Mouse (Mus musculus): ENCODE measurements at regions not wholly inside any gene's neighbourhood (a gene's known extent, or its start where the extent isn't known, plus 50 kb on each side); places are given as distances from the start of the nearest gene placed in this dataset.

DNA sequence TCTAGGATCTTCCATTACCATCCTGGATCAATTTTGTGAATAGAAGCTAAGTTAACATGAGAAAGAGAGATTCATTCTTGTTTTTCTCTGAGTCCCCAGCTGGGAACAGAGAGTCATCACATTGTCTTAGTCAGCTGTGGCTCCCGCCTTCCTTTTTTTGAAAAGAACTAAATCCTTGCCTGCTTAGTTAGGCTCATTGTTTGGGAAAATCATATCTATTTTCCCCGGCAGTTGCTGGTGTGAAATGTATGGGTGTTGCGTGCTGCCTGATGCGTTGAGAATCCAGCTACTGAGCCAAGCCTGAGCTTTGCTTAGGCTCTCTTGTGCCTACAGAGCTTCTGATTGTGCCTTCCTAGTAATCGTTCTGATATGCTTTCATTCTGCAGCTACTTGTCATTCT is 66.3 kb downstream of the Fam50b start:
- no peak for DNase-seq (ENCODE audit: inconsistent ontology term)

DNA sequence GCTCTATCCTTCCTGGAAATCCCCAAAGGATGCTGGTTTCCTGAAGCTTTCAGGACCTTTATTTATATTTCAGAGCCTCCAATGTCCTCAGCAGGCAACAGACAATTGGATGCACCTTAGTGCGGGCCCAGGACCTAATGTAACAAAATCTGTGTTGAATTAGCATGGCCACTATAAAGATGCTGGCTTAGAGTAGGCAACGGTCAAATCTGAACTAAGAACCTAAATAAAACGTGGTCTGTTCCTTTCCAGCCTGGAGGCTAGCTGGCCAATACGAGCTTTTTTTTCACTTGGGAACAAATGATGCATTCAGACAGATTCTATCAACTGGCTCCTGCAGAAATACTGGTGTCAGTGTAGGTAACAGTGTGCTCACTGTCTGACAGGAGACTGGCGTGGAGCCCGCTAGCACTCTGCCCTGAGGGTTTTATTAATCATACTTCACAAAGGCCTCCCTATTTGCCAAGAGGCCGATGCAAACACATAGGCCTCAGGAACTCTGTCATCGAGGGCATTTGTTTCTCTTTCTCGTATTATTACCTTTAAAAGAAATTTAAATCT is 68.5 kb upstream of the Prpf4b start:
- peak; percentile 84 for DNase-seq (ENCODE audit: inconsistent ontology term)

DNA sequence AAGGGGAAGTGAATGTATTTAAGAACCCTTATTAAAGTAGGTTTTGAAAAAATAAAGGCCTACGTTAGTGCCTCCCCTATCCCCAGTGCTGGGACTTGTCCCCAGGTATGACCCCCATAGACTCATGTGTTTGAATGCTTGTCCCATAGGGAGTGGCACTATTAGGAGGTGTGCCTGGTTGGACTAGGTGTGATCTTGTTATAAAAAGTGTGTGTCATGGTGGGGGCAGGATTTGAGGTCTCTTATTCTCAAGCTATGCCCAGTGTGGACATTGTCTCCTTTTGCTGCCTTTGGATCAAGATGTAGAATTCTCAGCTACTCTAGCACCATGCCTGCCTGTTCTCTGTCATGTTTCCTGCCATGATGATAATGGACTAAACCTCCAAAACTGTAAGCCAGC is 65.6 kb upstream of the Prpf4b start:
- no peak for DNase-seq (ENCODE audit: inconsistent ontology term)

DNA sequence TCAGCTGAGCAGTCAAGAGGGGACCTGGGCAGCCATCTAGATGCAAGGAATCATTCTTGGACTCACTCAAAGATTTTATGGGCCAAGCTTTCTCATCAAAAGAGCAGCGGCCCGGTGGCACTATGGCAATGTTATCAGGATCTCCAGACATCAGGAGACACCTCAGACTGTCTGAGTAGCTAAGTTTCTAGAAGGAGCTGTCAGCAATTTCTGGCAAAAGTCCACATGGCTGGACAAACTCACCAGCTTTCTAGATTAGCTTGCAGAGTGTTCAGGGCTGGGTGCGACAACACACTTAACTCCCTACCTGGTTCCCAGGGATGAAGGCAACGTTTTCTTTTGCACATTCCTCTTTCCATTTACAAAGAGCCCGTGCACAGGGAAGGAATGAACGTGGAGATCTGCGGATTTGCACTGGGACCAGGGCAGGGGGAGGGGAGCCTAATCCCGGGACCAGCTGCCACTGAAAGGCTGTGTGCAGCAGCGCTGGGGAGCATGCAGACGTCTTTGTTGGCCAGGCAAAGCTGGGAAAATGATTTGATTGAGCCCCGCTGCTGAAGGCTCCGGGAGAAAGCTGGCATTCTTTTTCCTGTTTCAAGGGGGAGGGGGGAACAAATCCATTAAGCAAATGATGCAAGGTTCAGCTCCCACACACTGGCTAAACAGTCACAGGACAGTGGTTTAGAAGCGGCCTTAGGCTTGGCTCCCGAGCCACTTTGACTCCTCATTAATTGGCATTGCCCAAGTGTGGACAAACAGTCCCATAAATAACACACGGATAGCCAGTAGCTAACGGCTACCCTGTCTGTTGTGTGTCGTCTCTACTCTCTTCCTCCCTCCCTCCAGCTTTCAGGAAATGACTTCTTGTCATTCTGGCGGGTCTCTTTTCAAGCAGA is 60.7 kb upstream of the Prpf4b start:
- DNase-seq (ENCODE audit: inconsistent ontology term) = peak; percentile 71

DNA sequence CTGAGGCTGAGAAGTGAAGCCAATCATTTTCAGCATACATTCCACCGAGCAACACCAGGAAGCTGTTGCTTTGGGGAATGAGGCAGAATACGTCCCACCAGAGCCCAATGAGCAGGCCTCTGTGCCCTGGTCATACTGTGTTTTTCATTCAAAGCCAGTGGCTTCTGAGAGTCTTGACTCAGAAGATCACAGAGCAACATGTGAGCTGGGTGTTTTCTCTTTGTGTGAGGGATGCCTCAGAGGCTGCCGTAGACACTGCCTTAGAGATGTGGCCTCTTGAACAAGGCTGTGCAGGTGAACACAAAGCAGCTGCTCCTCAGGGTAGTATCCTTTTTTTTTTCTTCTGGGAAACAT is 60.1 kb upstream of the Prpf4b start:
- DNase-seq (ENCODE audit: inconsistent ontology term) = no peak

DNA sequence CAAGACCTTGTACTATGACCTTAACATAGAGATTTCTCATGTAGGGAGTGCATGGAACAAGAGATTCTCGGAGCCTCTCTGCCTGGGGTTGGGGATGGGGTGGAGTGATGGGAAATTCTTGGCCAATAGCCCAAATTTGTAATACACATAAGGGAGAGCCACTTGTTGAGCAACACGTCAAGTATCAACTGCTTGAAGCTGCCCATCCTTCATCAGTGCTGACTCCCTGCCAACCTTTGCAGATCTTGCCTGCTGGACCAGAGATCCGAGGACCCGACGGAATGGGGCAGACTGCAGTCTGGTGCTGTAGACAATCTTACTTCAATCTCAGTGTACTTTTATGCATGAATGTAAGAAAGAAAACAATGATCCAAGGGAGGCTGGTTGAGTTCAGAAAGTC is 56.9 kb upstream of the Prpf4b start:
- DNase-seq (ENCODE audit: inconsistent ontology term) = no peak

DNA sequence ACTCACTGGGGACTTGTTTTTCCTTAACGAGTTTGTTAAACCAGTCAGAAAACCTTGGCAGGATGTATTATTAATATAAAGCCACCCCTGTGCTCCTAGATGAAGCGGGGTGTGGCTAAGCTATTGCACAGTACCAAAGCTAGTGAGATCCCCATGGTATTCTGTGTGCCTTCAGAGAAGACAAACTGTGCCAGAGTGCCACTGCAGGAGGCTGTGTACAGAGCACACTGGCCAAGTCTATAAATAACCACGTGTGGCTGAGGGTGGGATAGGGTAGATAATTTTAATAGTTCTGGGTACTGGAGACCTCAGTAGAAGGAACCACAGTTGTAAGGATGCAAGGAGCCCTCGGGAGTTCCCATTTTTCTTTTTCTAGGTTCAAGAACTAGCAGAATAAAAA is 54.7 kb upstream of the Prpf4b start:
- DNase-seq (ENCODE audit: inconsistent ontology term) = no peak

DNA sequence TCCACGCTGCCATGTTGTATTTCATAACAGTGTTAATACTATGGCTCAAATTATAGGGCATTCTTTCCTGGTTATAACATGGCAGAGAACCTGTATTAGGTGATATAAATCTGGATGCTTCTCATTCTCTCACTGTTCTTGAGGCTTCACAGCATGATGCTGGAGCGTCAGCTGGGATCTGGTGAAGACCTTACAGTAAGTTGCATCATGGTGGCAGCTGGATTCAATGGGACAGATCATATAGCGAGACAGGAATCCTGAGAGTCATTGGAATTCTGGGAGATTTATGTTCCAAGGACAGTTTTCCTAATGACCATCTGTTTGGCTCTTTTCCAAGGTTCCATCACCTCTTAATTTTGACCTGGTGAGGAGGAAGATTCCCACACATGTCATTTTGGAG is 53.2 kb upstream of the Prpf4b start:
- DNase-seq (ENCODE audit: inconsistent ontology term) = no peak

DNA sequence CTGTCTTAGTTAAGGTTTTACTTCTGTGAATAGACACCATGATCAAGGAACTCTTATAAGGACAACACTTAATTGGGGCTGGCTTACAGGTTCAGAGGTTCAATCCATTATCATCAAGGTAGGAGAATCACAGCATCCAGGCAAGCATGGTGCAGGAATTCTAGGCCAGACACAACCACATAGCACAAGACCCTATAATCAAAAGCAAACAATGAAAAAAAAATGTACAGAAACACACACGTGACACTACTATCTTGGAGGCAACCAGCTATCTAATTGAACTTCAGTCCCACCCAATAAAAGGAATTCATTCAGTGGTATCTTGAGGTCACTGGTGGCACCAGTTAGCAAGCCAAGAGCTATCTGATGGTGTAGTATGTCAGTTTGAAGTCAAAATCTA is 50.9 kb upstream of the Prpf4b start:
- DNase-seq (ENCODE audit: inconsistent ontology term) = no peak
